Mouse (Mus musculus) stomach, postnatal 0 days (tissue): Measurements from ENCODE around the gene Scn8a. TPM values are rescaled to one million over a fixed set of nuclear protein-coding genes. Genes with fewer than 3 reads are reported as not detected.

Source experiments
- ATAC-seq: fragments of 200-750 bp; cut with Nextera tagmentation; 2 replicates; pipeline ENCODE4 v1.8.0; 2017; ENCODE audit not compliant: low FRiP score, low TSS enrichment
- DNase-seq: peaks from one replicate; pipeline ENCODE4 v3.0.0-alpha.2; 2016; ENCODE audit warnings: low spot score
- H3K27ac ChIP-seq: fragments of 300-500 bp; sonication (generic); replicated peaks from 2 replicates; pipeline ENCODE4 v1.5.1; 2014; ENCODE audit warnings: mild to moderate bottlenecking, control low read depth
- H3K27me3 ChIP-seq: fragments of 300-500 bp; sonication (generic); 2 replicates; pipeline ENCODE4 v1.6.1; 2014; ENCODE audit warnings: low read length; ENCODE audit not compliant: control insufficient read depth, insufficient read depth
- H3K36me3 ChIP-seq: fragments of 300-500 bp; sonication (generic); 2 replicates; pipeline ENCODE4 v1.6.1; 2014; ENCODE audit warnings: low read length, mixed read lengths; ENCODE audit not compliant: control insufficient read depth, insufficient read depth
- H3K4me1 ChIP-seq: fragments of 300-500 bp; sonication (generic); replicated peaks from 2 replicates; pipeline ENCODE4 v1.6.1; 2014; ENCODE audit warnings: antibody characterized with exemption; ENCODE audit not compliant: control insufficient read depth, insufficient read depth
- H3K4me2 ChIP-seq: fragments of 300-500 bp; sonication (generic); replicated peaks from 2 replicates; pipeline ENCODE4 v1.6.1; 2014; ENCODE audit warnings: low read depth, mild to moderate bottlenecking, control low read depth, moderate library complexity
- H3K4me3 ChIP-seq: fragments of 300-500 bp; sonication (generic); 2 replicates; pipeline ENCODE4 v1.5.1; 2014; ENCODE audit warnings: low read depth, low read length, control low read depth
- H3K9ac ChIP-seq: fragments of 300-500 bp; sonication (generic); 2 replicates; pipeline ENCODE4 v1.6.1; 2014; ENCODE audit warnings: mild to moderate bottlenecking, low read length, control low read depth, mixed read lengths
- H3K9me3 ChIP-seq: fragments of 300-500 bp; sonication (generic); 2 replicates; pipeline ENCODE4 v1.6.1; 2016; ENCODE audit warnings: low read length; ENCODE audit not compliant: control insufficient read depth
- CTCF ChIP-seq: IDR thresholded peaks from 2 replicates; pipeline ENCODE4 v1.5.1; 2016; ENCODE audit warnings: antibody characterized with exemption, low read depth, mild to moderate bottlenecking, moderate library complexity
- EP300 ChIP-seq: optimal IDR thresholded peaks from 2 replicates; pipeline ENCODE3; 2016; ENCODE audit warnings: antibody characterized with exemption
- WGBS: fragments of 180-500 bp; shearing (Covaris S2); extraction: QIAGEN DNeasy Blood & Tissue Kit; methylation state at CpG from one replicate; pipeline ENCODE4 v1.1.7; 2014; 5-methylcytosine and 5-hydroxymethylcytosine counted together
- polyA plus RNA-seq: library from polyadenylated mRNA; unstranded; fragments of >200 nt; fragmentation: Nextera tagmentation; extraction: Ambion mirVana; gene quantifications from 2 replicates; pipeline ENCODE4 v1.2.1, GENCODE M21; 2015

Scn8a gene
- polyA plus RNA-seq, 1 experiment from 2014 or later = 0.61 TPM

DNA sequence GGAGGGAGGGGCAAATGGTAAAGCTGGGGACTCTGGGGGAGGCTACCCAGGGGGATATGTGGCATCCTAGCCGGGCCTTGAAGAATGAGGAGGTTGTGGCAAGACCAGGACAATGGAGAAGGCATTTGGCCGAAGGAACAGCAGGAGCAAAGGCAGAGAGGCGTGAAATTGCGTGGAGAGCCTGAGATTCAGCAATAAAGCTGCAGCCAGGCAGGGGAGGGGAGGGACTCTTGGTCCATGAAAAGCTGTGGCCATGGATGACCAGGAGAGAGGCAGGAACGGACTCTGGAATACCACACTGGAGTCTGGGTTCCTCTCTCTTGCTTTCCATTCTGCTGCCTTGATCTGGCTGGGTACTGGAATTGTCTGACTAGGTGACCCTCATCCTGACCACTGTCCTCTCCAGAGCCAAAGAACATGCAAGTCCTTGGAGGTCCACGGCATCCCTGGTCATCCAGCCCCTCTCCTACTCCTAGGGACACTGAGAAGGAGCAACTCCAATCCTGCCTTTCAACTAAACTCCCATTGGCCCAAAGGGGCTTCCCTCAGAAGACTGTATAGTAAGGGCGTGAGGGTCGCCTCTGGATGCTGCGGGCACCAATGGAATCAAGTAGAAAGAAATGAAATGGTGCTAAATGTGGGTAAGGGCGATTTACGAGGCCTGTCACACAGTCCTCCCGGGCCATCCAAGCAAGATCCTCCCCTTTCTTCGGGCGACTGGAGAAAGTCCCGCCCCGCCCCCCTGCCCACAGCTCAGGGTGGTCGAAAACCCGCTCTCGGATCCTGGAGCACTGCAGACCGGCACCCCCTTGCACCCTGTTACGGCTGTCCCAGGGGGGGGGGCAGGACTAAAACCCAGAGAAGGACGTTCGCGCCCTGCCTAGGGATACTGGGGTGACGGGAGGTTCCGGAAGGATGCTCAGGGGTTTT is 206.7 kb downstream of the Scn8a start:
- Histone ChIP-seq H3K27me3 (no peaks in the 10 kb centered on the region), H3K36me3 (no peaks in the 10 kb centered on the region), H3K4me2 (peak overlapping the region; percentile 88), H3K9me3 (no peaks in the 10 kb centered on the region), H3K4me3 (peak overlapping the region; percentile 78), H3K4me1 (peaks cover 2% of the 10 kb centered on the region; the same call in 1 of the 2 replicates), H3K27ac (no peak overlapping the region), H3K9ac (peak overlapping the region; percentile 72; the same call in 1 of the 2 replicates)
- DNase-seq (no peak), ATAC-seq (no peak)
- TF ChIP-seq EP300 (no peak), CTCF (no peak)
- WGBS = 33% methylated on average over 26 of the region's 26 CpGs

DNA sequence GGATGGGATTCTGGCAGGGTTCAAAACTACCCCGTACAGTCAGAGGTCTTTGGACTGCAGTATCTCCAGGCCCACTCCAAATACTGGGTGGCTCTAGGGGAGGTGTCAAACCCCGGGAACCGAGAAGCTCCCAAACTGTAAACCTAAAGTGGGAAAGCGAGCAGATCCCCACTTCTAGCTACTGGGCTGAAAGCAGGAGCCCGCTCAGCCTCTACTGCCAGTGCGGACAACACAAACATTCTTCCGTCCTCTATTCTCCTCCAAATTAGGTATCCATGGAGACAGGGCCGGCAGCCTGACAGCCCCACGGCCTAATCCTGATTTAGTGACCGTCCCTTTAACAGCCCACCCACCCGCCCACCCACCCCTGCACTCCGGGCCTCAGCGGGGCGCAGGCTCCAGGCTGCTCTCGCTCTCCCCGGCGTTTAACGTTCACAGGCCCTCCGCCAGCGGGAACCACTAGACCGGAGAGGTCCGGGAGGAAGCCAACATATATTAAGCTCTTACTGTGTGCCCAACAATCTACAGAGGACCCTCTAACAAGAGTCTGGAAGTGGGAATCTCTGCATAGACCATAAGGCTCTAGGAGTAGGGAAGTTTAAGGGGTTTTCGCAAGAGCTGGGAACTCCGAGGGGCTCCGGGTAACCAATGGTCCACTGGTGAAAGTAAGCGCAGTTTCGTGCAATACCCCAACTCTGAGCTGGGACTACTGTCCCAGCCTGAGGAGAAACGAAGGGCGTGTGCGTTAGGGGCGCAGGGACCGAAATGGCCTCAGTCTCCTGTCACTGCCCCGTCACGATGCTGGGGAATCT is 207.5 kb downstream of the Scn8a start:
- Histone ChIP-seq H3K27ac (peak overlapping the region; percentile 90), H3K4me2 (peak overlapping the region; percentile 88), H3K27me3 (no peaks in the 10 kb centered on the region), H3K9ac (peak overlapping the region; percentile 72), H3K4me1 (0 out of 2 replicates have a peak, but pooled peaks cover 2% of the 10 kb centered on the region), H3K36me3 (no peaks in the 10 kb centered on the region), H3K9me3 (no peaks in the 10 kb centered on the region), H3K4me3 (peak overlapping the region; percentile 78)
- no peak for DNase-seq
- TF ChIP-seq CTCF = no peak
- ATAC-seq = no peak
- WGBS = 13% methylated on average over 34 of the region's 34 CpGs

DNA sequence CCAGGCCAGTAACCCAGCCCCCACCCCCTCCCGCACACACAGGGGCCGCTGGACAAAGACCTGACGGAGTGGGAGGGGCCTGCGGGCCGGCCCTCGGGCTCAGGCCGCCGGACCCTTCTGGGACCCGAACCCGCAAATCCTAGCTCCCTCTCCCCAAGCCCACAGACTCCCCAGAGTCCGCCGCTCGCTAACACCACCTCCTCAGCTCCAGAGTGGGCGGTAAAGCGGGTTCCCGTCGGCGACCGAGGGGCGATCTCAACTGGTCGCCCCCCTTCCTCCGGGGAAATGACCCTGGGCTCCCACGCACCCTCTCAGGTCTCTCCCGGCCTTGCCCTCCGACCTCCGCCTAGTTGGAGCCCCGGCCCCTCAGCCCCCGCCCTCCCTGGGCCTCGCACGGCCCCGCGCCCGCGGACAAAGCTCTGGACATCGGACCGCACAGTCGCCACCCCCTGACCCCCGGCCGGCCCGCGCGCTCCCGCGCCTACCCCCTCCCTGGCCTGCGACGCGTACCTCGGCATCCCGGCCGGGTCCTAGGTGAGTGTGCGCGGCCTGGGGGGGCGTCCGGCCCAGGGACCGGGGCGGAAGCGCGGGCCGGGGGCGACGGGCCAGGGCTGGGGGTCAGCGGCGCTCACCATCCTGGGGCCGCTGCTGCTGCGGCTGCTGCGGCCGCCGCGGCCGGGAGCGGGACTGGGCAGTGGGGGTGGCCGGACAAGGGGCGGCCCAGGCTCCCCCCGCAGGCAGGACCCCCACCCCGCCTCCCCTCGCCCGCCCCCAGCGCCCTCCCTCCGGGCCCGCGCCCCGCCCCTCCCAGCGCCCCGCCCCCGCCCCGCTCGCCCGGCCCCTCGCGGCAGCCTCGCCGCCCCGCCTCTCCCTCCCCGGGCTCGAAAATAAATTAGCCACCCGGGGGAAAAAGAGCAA is 208.4 kb downstream of the Scn8a start, which contains the start of gene Fignl2:
Gene Fignl2, minus strand, starts transcription at position 755 of the 918 bp plus-strand sequence.
- H3K4me2 ChIP-seq = peak within 1 kb of the TSS; percentile 88
- DNase-seq (peak; percentile 33), ATAC-seq (peak; percentile 38)
- peak within 1 kb of the TSS; percentile 90 for H3K27ac ChIP-seq
- no peaks in the 10 kb centered on the region for H3K9me3 ChIP-seq
- H3K4me3 ChIP-seq = peak within 1 kb of the TSS; percentile 78
- peak within 1 kb of the TSS; percentile 72 for H3K9ac ChIP-seq
- TF ChIP-seq EP300 (no peak), CTCF (no peak)
- 1% methylated on average over 49 of the region's 96 CpGs for WGBS
- 0 out of 2 replicates have a peak, but pooled peaks cover 2% of the 10 kb centered on the region for H3K4me1 ChIP-seq
- no peaks in the 10 kb centered on the region for H3K36me3 ChIP-seq
- H3K27me3 ChIP-seq = no peaks in the 10 kb centered on the region

DNA sequence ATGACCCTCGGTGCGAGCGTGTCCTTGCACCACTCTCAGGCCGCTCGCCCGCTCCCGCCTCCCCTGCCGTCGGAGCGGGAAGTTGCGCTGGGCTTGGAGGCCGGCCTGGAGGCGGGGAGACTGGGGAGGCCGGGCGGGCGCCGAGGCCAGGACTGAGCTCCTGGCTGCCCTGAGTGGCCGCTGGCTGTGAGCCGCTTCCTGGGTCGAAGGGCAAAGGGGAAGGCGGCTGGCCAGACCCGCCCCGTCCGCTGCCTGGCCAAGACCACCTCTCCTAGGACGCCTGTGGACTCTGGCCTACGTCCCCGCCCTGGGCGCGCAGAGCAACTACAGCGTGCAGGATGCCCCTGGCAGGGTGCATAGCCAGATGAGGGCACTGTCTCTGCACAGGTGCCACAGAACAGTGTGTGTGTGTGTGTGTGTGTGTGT is 209.1 kb downstream of the Scn8a start:
- no peaks in the 10 kb centered on the region for H3K9me3 ChIP-seq
- 2% methylated on average over 29 of the region's 30 CpGs for WGBS
- H3K27me3 ChIP-seq = no peaks in the 10 kb centered on the region
- H3K4me1 ChIP-seq = 0 out of 2 replicates have a peak, but pooled peaks cover 2% of the 10 kb centered on the region
- H3K36me3 ChIP-seq = no peaks in the 10 kb centered on the region
- H3K4me2 ChIP-seq = peak overlapping the region; percentile 88
- peak overlapping the region; percentile 78 for H3K4me3 ChIP-seq
- TF ChIP-seq CTCF (peak; percentile 63), EP300 (no peak)
- peak overlapping the region; percentile 72 for H3K9ac ChIP-seq
- peak; percentile 84 for ATAC-seq
- peak; percentile 82 for DNase-seq
- peak overlapping the region; percentile 90 for H3K27ac ChIP-seq

DNA sequence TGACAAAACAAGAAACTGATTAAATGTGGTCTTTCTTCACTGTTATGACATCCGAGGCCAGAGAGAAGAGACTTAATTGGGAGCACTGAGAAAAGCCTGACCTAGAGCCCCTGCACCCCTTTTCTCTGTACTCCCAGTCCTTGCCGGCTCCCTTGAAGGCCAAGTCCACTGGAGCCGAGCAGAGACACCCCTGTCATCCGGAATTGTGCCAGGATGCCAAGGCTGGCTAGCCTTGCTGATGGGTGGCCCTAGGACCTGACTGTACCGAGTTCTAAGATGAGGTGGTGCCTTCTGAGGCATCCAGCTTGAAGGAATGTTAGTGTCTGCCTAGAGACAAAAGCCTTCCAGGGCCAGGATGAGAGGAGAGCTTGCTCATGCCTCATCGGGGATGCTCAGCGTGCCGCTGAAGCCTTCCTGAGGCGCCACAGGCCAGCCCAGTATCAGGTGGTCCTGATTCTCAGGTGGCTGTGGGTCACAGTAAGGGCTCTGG is 210.4 kb downstream of the Scn8a start:
- ATAC-seq (no peak), DNase-seq (no peak)
- H3K27ac ChIP-seq = no peak overlapping the region
- H3K9ac ChIP-seq = no peak overlapping the region
- H3K4me3 ChIP-seq = no peak overlapping the region
- H3K4me1 ChIP-seq = 0 out of 2 replicates have a peak, but pooled peaks cover 2% of the 10 kb centered on the region
- H3K36me3 ChIP-seq = no peaks in the 10 kb centered on the region
- no peaks in the 10 kb centered on the region for H3K9me3 ChIP-seq
- WGBS = 84% methylated on average over 9 of the region's 9 CpGs
- TF ChIP-seq EP300 (no peak), CTCF (no peak)
- H3K27me3 ChIP-seq = no peaks in the 10 kb centered on the region
- no peak overlapping the region for H3K4me2 ChIP-seq
